Mouse (Mus musculus) hindbrain, embryonic 15.5 days (tissue): ENCODE measurements around the gene Ppp3ca. TPM values are rescaled to one million over a fixed set of nuclear protein-coding genes. Genes with fewer than 3 reads are reported as not detected.

Experiments
- ATAC-seq: fragments of 200-750 bp; cut with Nextera tagmentation; 2 replicates; pipeline ENCODE4 v1.8.0; 2017; ENCODE audit warnings: low read depth, moderate number of reproducible peaks, moderate TSS enrichment; ENCODE audit not compliant: low FRiP score
- H3K27ac ChIP-seq: fragments of 300-500 bp; sonication (generic); replicated peaks from 2 replicates; pipeline ENCODE4 v1.5.1; 2015; ENCODE audit warnings: mild to moderate bottlenecking, inconsistent platforms
- H3K27me3 ChIP-seq: fragments of 300-500 bp; sonication (generic); 2 replicates; pipeline ENCODE4 v1.6.1; 2015; ENCODE audit warnings: control low read depth, inconsistent platforms
- H3K36me3 ChIP-seq: fragments of 300-500 bp; sonication (generic); 2 replicates; pipeline ENCODE4 v1.6.1; 2015; ENCODE audit warnings: control low read depth, inconsistent platforms
- H3K4me1 ChIP-seq: fragments of 300-500 bp; sonication (generic); replicated peaks from 2 replicates; pipeline ENCODE4 v1.6.1; 2015; ENCODE audit warnings: control low read depth, inconsistent platforms
- H3K4me2 ChIP-seq: fragments of 300-500 bp; sonication (generic); 2 replicates; pipeline ENCODE4 v1.6.1; 2015; ENCODE audit warnings: moderate library complexity, mild to moderate bottlenecking, inconsistent platforms
- H3K4me3 ChIP-seq: fragments of 300-500 bp; sonication (generic); 2 replicates; pipeline ENCODE4 v1.5.1; 2015; ENCODE audit warnings: mild to moderate bottlenecking, inconsistent platforms
- H3K9ac ChIP-seq: fragments of 300-500 bp; sonication (generic); 2 replicates; pipeline ENCODE4 v1.6.1; 2015; ENCODE audit warnings: inconsistent platforms
- H3K9me3 ChIP-seq: fragments of 300-500 bp; sonication (generic); 2 replicates; pipeline ENCODE4 v1.6.1; 2016; ENCODE audit warnings: control low read depth, inconsistent platforms
- WGBS: fragments of 180-500 bp; shearing (Covaris S2); methylation state at CpG from one replicate; pipeline ENCODE4 v1.1.7; 2015; 5-methylcytosine and 5-hydroxymethylcytosine counted together
- polyA plus RNA-seq: library from polyadenylated mRNA; unstranded; fragments of >200 nt; fragmentation: Nextera tagmentation; extraction: Ambion mirVana; gene quantifications from 2 replicates; pipeline ENCODE4 v1.2.1, GENCODE M21; 2015

Gene Ppp3ca
- polyA plus RNA-seq, 1 experiment from 2014 or later = 180 TPM

- Histone ChIP-seq H3K36me3 (no peaks in the 10 kb centered on the region), H3K4me1 (peaks cover 45% of the 10 kb centered on the region), H3K27me3 (no peaks in the 10 kb centered on the region), H3K4me3 (peak overlapping the region; percentile 60), H3K27ac (peak overlapping the region; percentile 99), H3K9me3 (no peaks in the 10 kb centered on the region), H3K4me2 (peak overlapping the region; percentile 59), H3K9ac (peak overlapping the region; percentile 63)
- ATAC-seq = no peak
- WGBS = 12% methylated on average over 5 of the region's 5 CpGs
Measured at GRCm38 (mm10) chr3:136671940-136672278, 2.0 kb downstream of the Ppp3ca start.

GRCm38 (mm10) chr3:136672870-136673269 lies 2.9 kb downstream of the Ppp3ca start:
- 72% methylated on average over 3 of the region's 3 CpGs for WGBS
- Histone ChIP-seq H3K9ac (no peak overlapping the region), H3K4me1 (peaks cover 45% of the 10 kb centered on the region), H3K4me2 (peak overlapping the region; percentile 59), H3K27ac (no peak overlapping the region), H3K9me3 (no peaks in the 10 kb centered on the region), H3K36me3 (no peaks in the 10 kb centered on the region), H3K27me3 (no peaks in the 10 kb centered on the region), H3K4me3 (peak overlapping the region; percentile 60)
- ATAC-seq = no peak

- H3K4me2 ChIP-seq = peak overlapping the region; percentile 59
- ATAC-seq = no peak
- H3K9ac ChIP-seq = no peak overlapping the region
- H3K27me3 ChIP-seq = no peaks in the 10 kb centered on the region
- peaks cover 47% of the 10 kb centered on the region for H3K4me1 ChIP-seq
- H3K36me3 ChIP-seq = no peaks in the 10 kb centered on the region
- H3K4me3 ChIP-seq = peak overlapping the region; percentile 2; the same call in 1 of the 2 replicates
- no peaks in the 10 kb centered on the region for H3K9me3 ChIP-seq
- 74% methylated on average over 2 of the region's 2 CpGs for WGBS
- no peak overlapping the region for H3K27ac ChIP-seq
Measured at GRCm38 (mm10) chr3:136673363-136673762, 3.4 kb downstream of the Ppp3ca start.

GRCm38 (mm10) chr3:136674486-136674885 lies 4.6 kb downstream of the Ppp3ca start:
- peaks cover 48% of the 10 kb centered on the region for H3K4me1 ChIP-seq
- no peak for ATAC-seq
- peak overlapping the region; percentile 25; the same call in 1 of the 2 replicates for H3K4me2 ChIP-seq
- no peaks in the 10 kb centered on the region for H3K27me3 ChIP-seq
- WGBS = 50% methylated on average over 5 of the region's 5 CpGs
- H3K9me3 ChIP-seq = no peaks in the 10 kb centered on the region
- no peak overlapping the region for H3K4me3 ChIP-seq
- no peaks in the 10 kb centered on the region for H3K36me3 ChIP-seq
- H3K9ac ChIP-seq = no peak overlapping the region
- H3K27ac ChIP-seq = no peak overlapping the region

- Histone ChIP-seq H3K9me3 (no peaks in the 10 kb centered on the region), H3K4me2 (no peak overlapping the region), H3K9ac (no peak overlapping the region), H3K27me3 (no peaks in the 10 kb centered on the region), H3K36me3 (no peaks in the 10 kb centered on the region), H3K4me3 (no peak overlapping the region), H3K4me1 (peaks cover 69% of the 10 kb centered on the region), H3K27ac (no peak overlapping the region)
- 87% methylated on average over 2 of the region's 2 CpGs for WGBS
- ATAC-seq = no peak
Measured at GRCm38 (mm10) chr3:136676991-136677390, 7.1 kb downstream of the Ppp3ca start.

- Histone ChIP-seq H3K27ac (no peak overlapping the region), H3K9me3 (no peaks in the 10 kb centered on the region), H3K4me3 (no peak overlapping the region), H3K27me3 (no peaks in the 10 kb centered on the region), H3K4me2 (no peak overlapping the region), H3K36me3 (no peaks in the 10 kb centered on the region), H3K9ac (no peak overlapping the region), H3K4me1 (peaks cover 57% of the 10 kb centered on the region)
- ATAC-seq = no peak
- WGBS = 51% methylated on average over 8 of the region's 8 CpGs
Measured at GRCm38 (mm10) chr3:136678386-136678785, 8.5 kb downstream of the Ppp3ca start.

GRCm38 (mm10) chr3:136679903-136680491 lies 10.1 kb downstream of the Ppp3ca start:
- peaks cover 54% of the 10 kb centered on the region for H3K4me1 ChIP-seq
- WGBS = 68% methylated on average over 6 of the region's 6 CpGs
- no peak for ATAC-seq

GRCm38 (mm10) chr3:136682242-136682641 lies 12.3 kb downstream of the Ppp3ca start:
- Histone ChIP-seq H3K27me3 (no peaks in the 10 kb centered on the region), H3K36me3 (no peaks in the 10 kb centered on the region), H3K4me3 (no peak overlapping the region), H3K4me2 (no peak overlapping the region), H3K9ac (no peak overlapping the region), H3K9me3 (no peaks in the 10 kb centered on the region), H3K4me1 (peaks cover 44% of the 10 kb centered on the region), H3K27ac (no peak overlapping the region)
- no peak for ATAC-seq
- 90% methylated on average over 8 of the region's 8 CpGs for WGBS

More at GRCm38 (mm10) chr3:136679903-136680491, 10.1 kb downstream of the Ppp3ca start:
- Histone ChIP-seq H3K4me3 (no peak overlapping the region), H3K27ac (no peak overlapping the region), H3K4me2 (no peak overlapping the region), H3K27me3 (no peaks in the 10 kb centered on the region), H3K36me3 (no peaks in the 10 kb centered on the region), H3K9me3 (no peaks in the 10 kb centered on the region), H3K9ac (no peak overlapping the region)

- Histone ChIP-seq H3K9me3 (no peaks in the 10 kb centered on the region), H3K27ac (no peak overlapping the region), H3K36me3 (no peaks in the 10 kb centered on the region), H3K27me3 (no peaks in the 10 kb centered on the region), H3K4me1 (peaks cover 34% of the 10 kb centered on the region), H3K9ac (no peak overlapping the region), H3K4me3 (no peak overlapping the region), H3K4me2 (no peak overlapping the region)
- ATAC-seq = no peak
- WGBS = 82% methylated on average over 15 of the region's 15 CpGs
Measured at GRCm38 (mm10) chr3:136684191-136684958, 14.5 kb downstream of the Ppp3ca start.

GRCm38 (mm10) chr3:136686429-136686828 lies 16.5 kb downstream of the Ppp3ca start:
- H3K36me3 ChIP-seq = no peaks in the 10 kb centered on the region
- WGBS = 90% methylated on average over 8 of the region's 8 CpGs
- H3K9ac ChIP-seq = no peak overlapping the region
- no peak overlapping the region for H3K4me3 ChIP-seq
- no peak for ATAC-seq
- no peaks in the 10 kb centered on the region for H3K9me3 ChIP-seq
- no peak overlapping the region for H3K4me2 ChIP-seq
- peaks cover 16% of the 10 kb centered on the region for H3K4me1 ChIP-seq
- no peaks in the 10 kb centered on the region for H3K27me3 ChIP-seq
- no peak overlapping the region for H3K27ac ChIP-seq

GRCm38 (mm10) chr3:136688101-136688586 lies 18.2 kb downstream of the Ppp3ca start:
- H3K9ac ChIP-seq = no peak overlapping the region
- no peaks in the 10 kb centered on the region for H3K36me3 ChIP-seq
- no peaks in the 10 kb centered on the region for H3K9me3 ChIP-seq
- no peak overlapping the region for H3K4me2 ChIP-seq
- WGBS = 70% methylated on average over 9 of the region's 9 CpGs
- H3K27me3 ChIP-seq = no peaks in the 10 kb centered on the region
- ATAC-seq = no peak
- no peak overlapping the region for H3K4me3 ChIP-seq
- no peak overlapping the region for H3K27ac ChIP-seq
- peaks cover 20% of the 10 kb centered on the region for H3K4me1 ChIP-seq

- Histone ChIP-seq H3K4me2 (no peak overlapping the region), H3K9me3 (no peaks in the 10 kb centered on the region), H3K9ac (no peak overlapping the region), H3K4me3 (no peak overlapping the region), H3K4me1 (peaks cover 12% of the 10 kb centered on the region), H3K27me3 (no peaks in the 10 kb centered on the region), H3K36me3 (no peaks in the 10 kb centered on the region), H3K27ac (no peak overlapping the region)
- ATAC-seq = peak; percentile 23; the same call in 1 of the 2 replicates
- WGBS = 87% methylated on average over 7 of the region's 7 CpGs
Measured at GRCm38 (mm10) chr3:136689793-136690543, 20.0 kb downstream of the Ppp3ca start.
